Mouse (Mus musculus): ENCODE results near the gene Cox14.
"Not testable (repeated sequence)": the region's sequence is repeated elsewhere in the genome, so short reads cannot be mapped to it uniquely, and the experiment has no call there.

Cox14 gene

DNA sequence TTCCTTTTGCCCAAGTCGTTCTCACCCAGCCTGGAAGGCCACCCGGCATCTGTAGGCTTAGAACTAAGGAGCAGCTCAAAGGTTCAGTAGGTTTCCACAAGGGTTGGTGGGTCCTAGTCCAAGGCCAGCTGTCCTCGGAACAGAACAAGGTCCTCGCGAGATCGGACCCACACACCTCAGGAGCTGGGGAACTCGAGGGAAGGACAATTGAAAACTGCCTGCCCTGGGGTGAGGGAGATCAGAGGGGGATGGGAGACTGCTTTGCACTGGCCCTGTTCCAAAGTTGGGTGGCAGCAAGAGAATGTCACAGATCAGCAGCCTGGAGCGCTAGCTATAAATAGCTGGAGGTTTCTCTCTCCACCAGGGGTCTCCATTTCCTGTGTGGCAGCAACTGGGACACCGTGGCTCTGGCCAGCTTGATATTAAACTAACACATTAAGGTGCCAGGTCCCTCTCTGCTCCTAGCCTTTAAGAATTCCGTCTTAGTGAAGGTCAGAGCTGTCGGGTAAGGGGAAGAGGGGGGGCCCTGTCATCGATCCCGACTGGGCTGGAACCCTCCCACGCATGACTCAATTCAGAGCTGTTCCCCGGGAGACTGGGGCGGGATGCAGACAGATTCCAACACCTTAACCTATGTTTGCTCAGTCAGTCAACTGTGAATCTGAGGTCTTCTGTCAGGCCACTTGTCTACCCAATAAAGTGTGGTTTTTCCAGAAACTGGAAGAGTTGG, 961 bp upstream of the Cox14 start:
- peak; percentile 78 for DNase-seq (ENCODE audit: extremely low read depth, insufficient read length, low spot score)

DNA sequence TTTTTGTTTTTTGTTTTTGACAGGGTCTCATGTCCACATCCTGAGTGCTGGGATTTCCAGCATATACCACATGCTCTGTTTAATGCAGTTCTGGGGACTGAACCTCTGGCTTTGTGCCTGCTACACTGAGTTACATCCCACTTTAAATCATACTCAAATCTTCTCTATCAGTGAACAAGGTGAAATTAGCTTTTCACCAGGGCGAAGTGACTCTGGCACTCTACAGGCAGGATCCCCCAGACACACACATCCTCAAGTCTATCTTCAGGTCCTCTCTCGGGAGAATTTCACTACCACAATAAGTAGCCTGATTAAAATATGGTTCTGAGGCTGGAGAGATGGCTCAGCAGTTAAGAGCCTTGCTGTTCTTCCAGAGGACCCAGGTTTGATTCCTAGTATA, 1.1 kb downstream of the Cox14 start:
- no peak for DNase-seq (ENCODE audit: extremely low read depth, insufficient read length, low spot score)

DNA sequence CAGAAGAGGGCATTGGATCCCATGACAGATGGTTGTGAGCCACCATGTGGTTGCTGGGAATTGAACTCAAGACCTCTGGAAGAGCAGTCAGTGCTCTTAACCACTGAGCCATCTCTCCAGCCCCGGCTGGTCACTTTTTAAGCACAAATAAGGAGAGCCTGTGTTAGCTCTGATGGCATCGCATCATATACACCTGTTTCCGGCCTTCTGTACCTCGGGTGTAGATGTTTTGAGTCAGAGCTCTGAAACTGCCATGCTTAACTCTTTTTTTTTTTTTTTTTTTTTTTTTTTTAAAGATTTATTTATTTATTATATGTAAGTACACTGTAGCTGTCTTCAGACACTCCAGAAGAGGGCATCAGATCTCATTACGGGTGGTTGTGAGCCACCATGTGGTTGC, 1.6 kb downstream of the Cox14 start:
- not testable (repeated sequence) for DNase-seq (ENCODE audit: extremely low read depth, insufficient read length, low spot score)

DNA sequence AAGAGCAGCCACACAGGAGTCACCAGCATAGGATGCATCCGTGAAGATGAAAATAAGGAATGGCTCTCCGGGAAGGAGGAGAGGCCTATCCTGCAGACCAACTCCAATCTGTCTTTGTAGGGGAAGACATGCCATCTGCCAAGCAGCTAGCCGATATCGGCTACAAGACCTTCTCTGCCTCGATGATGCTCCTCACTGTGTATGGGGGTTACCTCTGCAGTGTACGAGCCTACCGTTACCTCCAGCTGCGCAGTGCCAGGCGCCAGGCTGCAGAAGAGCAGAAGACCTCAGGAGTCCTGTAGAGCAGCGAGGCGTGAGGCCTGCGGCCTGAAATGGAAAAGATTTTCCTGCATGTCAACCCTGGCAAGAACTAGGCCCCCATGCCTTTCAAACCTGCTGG, 2.1 kb downstream of the Cox14 start:
- DNase-seq (ENCODE audit: extremely low read depth, insufficient read length, low spot score): no peak

DNA sequence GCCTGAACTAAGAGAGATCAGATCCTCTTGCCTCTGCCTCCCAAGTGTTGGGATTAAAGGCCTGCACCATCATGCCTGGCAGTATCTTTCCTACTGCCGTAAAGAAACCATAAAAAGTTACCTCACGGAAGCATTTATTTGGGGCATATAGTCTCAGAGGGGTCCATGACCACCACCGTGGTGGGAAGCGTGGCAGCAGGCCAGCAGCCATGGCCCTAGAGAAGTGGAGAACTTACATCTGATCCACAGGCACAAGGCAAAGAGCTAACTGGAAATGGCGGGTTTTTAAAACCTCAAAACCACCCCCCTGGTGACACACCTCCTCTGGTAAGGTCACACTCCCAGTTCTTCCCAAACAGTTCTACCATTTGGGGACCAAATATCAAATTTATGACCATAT, 2.8 kb downstream of the Cox14 start:
- no peak for DNase-seq (ENCODE audit: extremely low read depth, insufficient read length, low spot score)

DNA sequence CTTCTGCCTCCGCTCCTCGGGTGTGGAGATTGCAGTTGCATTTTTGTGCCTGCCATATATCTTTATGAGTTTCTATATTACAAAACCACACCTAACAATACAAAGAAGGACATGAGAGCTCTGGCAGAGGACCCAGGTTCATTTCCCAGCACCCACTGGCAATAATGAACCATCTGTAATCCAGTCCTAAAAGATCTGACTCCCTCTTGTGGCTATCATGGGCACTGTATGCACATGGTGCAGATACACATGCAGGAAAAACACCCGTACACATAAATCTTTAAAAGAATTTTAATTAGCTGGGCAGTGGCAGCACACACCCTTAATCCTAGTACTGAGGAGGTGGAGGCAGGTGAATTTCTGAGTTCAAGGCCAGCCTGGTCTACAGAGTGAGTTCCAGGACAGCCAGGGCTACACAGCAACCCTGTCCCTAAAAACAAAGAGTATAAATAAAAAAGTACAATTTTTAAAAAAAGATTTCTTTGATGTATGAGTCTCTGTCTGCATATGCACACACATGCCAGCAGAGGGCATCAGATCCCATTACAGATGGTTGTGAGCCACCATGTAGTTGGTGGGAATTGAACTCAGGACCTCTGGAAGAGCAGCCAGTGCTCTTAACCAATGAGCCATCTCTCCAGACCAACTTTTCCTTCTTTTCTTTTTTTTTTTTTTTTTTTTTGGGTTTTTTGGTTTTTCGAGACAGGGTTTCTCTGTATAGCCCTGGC, 3.8 kb downstream of the Cox14 start:
- no peak for DNase-seq (ENCODE audit: extremely low read depth, insufficient read length, low spot score)

DNA sequence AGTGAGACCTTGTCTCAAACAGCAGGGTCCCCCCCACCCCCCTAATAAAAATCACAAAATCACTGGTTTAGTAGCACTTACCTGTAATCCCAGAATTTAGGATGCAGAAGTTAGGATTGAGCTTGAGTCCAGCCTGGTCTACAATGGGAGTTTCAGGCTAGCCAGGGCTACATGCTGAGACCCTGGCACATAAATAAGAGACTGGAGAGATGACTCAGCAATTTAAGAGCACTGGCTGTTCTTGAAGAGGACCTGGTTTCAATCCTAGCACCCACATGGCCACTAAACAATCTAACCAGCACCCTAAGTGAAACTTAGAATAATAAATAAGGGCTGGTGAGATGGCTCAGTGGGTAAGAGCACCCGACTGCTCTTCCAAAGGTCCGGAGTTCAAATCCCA, 5.7 kb downstream of the Cox14 start:
- DNase-seq (ENCODE audit: extremely low read depth, insufficient read length, low spot score): no peak

DNA sequence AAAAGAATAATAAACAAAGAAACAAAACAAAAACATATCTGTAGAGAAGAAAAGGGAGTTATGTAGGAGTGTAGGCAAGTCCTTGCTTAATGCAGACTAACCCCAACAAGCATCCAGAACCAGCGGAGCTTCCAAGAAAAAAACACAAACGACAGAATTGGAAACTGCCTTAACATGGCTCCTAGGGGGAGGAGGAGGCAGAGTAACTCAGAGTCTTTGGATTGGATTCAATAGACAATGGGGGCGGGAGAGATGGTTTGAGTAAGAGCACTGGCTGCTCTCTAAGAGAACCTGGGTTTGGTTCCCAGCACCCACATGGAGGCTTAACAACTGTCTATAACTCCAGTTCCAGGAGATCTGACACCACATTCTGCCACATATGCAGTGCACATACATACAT, 6.3 kb downstream of the Cox14 start:
- DNase-seq (ENCODE audit: extremely low read depth, insufficient read length, low spot score): no peak

DNA sequence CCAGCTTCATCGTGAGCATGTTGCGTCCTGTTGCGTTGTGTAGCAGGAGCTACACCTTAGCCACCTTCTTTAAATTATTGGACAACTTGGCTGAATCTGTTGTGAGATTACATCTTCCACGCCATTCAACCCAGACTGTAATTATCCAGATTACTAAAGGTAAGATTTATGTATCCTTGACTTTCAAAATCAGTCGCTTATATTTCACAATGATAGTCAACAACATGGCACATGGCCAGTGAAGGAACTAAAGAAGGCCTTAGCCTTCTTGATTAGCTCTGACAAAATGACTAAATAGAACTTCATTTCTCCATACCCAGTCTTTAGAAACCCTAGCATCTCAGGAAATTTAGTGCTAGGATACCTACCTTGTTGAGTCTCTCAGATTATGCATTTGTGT, 7.8 kb downstream of the Cox14 start:
- no peak for DNase-seq (ENCODE audit: extremely low read depth, insufficient read length, low spot score)

DNA sequence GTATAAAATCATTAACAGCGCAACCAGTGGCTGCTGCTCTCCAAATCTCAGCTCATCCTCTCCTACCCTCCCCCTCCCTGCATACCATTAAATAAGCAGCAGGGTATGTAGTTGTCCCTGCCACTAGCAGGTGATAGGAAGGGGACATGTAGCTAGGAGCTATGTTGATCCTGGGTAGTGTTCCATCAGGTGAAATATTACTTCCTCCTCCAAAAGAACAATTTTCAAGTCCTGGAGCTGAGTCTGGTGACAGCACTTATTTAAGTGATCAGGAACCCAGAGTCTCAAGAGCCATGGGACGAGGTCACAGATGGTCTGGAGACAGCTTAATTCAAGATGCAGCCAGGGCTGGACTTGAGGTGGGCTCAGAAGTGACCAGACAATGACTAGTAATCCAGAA, 10.2 kb downstream of the Cox14 start:
- no peak for DNase-seq (ENCODE audit: extremely low read depth, insufficient read length, low spot score)

DNA sequence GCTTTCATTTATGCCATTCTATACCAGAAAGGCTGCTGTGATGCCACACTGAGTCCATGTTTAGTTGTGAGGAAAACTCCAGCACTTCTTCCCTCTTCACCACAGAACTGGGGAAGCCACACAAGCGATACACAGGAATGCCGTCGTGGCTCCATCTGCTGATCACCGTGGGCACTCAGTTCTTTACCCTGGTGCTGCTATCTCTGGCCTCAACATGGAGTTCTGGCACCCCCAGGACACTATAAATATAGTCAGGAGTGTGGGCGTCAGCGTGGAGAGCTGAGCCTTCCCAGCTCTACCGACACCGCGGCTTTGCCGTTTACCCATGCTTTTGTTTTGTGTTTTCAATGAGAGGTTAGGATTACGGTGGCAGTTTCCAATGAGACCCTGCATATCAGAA, 11.3 kb downstream of the Cox14 start:
- no peak for DNase-seq (ENCODE audit: extremely low read depth, insufficient read length, low spot score)

DNA sequence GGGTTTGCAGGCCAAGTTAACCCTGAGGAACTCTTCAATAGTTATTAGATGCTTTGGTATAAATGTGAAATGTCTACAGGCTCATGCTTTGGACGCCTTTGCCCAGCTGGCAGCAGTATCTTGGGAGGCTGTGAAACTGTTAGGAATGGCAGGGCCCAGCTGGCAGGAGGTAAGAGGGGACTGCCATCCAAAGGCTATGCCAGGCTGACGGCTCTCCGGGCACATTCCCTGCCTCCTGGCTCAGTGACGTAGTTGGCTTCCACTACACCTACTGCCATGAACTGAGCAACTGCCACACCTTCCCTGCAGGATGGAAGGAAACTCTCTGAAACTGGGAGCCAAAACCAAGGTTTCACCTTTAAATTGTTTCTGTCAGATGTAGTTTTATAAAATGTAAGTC, 14.8 kb downstream of the Cox14 start:
- DNase-seq (ENCODE audit: extremely low read depth, insufficient read length, low spot score): no peak

DNA sequence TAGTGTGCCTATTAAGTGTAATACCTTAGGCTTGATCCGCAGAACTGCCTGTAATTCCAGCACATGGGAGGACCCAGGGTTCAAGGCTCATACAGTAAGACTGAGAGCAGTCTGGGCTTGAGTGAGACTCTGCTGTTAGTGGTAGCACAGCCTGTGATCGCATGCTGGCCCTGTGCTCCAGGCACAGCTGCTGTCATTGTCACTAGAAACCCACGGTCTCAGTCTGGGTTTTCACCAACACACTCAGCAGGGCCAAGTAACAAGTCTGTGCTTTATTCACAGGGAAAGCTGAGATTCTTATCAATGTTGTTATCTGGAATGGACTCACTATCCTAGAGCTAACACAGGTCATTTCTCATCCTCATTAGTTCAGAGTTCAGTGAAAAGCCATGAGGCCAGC, 28.8 kb downstream of the Cox14 start:
- DNase-seq (ENCODE audit: extremely low read depth, insufficient read length, low spot score): no peak

DNA sequence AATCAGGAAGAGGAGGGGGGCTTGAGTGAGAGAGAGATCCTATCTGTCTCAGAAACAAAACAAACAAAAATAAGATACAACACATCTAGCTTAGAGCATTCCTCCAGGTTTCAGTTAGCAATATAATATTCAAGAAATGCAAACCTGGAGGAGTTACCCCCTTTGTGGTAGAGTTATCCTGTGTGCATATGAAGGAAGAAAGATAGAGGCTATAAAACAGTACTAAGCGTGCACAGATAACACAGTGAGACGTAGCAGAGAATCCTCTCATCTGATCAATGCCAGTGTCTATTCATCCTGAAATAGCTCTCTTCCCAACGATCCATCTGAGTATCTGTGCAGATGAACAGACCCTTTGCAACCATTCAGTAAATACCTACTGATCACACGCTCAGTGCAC, 42.0 kb downstream of the Cox14 start:
- no peak for DNase-seq (ENCODE audit: extremely low read depth, insufficient read length, low spot score)

DNA sequence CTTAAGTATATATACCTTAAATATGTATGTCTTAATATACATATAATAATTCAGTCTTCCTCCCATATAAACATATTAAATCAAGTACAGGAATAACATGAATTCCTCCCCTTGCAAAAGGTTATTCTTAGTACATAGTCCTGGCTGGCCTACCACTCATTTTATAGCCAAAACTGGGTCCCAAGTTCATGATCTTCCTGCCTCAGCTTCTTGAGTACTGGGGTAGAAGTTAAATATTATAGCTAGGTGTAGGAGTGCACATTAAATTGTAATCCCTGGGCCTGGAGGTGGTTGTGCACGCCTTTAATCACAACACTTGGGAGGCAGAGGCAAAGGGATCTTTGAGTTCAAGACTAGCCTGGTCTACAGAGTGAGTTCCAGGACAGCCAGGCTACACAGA, 43.3 kb downstream of the Cox14 start:
- no peak for DNase-seq (ENCODE audit: extremely low read depth, insufficient read length, low spot score)

DNA sequence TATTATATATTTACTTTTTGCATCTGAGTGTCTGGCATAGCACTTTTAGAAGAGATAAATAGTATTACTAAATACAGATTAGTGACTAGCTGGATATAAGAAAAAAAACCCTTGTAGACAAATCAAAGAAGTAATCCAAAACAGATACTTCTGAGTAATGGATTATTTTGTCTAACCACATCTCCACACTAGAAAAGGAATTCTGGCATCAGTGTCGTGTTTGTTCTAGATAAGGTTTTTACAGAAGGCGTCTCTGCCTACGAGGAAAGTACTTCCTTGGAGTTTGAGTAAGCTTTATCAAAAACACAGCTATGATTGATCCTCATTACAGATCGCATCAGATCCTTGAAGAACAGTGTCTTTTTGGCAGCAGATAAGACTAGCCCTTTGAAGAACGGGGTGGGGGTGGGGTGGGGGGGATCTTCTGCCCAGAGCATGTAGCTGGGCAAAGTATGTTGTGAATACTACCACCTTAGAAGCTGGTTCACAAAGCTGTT, 45.6 kb downstream of the Cox14 start:
- DNase-seq (ENCODE audit: extremely low read depth, insufficient read length, low spot score): no peak

DNA sequence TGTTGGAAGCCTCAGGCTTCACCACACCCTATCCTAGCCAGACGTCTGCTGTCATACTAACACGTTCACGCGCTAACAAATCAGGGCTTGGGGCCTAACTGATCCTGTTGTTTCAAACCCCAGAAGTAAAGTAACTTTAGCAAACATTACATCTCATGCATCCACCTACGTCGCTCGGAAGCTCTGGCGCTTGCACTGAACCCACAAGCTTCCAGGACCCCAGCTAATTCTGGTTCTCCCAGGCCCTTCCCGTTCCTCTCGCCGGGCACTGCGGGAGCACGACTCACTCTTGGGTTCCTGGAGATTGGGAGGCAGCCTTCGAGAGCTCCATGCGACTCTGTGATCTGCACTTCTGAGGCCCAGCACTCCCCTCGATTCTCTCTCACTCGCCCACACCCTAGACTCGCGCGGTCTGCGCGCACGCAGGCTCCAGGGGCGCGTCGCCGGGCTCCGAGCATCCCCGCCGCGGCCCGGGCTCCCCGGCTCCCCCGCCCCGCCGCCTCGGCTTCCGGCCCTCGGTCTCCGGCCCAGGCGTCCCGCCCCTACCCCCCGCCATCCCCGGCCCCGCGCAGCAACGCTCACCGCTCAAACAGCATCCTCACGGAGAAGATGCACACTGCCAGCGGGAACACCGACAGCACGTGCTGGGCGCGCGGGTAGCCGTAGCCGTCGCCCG, 46.3 kb downstream of the Cox14 start:
- peak; percentile 69 for DNase-seq (ENCODE audit: extremely low read depth, insufficient read length, low spot score)

DNA sequence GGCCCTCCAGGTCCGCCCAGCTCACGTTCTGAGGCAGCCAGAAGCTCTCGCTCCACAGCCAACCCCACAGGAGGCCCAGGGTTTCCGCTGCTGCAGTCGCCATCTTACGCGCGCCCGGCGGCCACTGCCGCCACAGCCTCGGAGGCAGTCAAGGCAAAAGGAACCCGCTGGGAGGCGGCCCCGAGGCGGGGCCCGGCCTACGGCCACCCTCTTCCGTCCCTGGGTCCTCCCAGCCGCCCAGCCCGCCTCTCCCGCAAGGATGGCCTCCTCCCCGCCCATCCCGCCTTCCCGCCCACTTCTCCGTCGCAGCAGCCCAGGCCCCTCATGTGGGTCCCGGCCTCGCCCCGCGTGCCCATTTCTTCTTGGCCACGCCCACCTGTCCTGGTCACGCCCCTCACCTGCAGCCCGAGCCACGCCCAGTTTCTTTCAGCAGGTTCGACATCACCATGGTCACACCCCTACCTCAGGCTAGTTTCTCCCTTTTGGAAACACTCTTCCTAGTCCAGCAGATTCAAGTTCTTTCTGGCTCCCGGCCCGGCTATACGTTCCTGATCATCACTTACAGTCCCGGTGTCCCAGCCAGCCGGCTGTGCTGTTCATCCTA, 47.0 kb downstream of the Cox14 start:
- DNase-seq (ENCODE audit: extremely low read depth, insufficient read length, low spot score): peak; percentile 97

DNA sequence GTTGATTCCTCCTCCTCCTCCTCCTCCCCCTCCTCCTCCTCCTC, 47.3 kb downstream of the Cox14 start, which contains the start of gene Cers5:
Gene Cers5 (minus strand): TSS at position 5 of the 44 bp plus-strand sequence.
- DNase-seq (ENCODE audit: extremely low read depth, insufficient read length, low spot score): not testable (repeated sequence)

DNA sequence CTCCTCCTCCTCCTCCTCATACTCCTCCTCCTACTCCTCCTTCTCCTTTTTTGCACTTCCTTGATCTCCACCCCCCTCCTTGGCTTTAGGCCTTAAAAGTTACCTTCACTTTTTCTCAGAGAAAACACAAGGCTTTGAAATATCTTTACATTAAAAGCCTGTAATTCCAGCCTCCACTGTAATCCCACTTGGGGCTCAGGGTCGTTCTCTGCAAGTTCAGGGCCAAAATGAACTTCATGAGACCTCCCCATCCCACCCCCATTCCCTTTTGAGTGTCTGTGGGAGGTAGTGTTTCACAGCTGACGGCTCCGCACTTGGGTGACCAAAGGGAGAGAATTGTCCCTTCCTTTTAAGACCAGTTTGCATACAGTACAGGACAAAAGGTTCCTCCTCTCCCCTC, 47.5 kb downstream of the Cox14 start:
- DNase-seq (ENCODE audit: extremely low read depth, insufficient read length, low spot score): no peak
